Mouse (Mus musculus): ENCODE measurements around the gene Serp1.
A peak's percentile ranks its signal among the peaks of the same experiment; 100 is the strongest.

DNA sequence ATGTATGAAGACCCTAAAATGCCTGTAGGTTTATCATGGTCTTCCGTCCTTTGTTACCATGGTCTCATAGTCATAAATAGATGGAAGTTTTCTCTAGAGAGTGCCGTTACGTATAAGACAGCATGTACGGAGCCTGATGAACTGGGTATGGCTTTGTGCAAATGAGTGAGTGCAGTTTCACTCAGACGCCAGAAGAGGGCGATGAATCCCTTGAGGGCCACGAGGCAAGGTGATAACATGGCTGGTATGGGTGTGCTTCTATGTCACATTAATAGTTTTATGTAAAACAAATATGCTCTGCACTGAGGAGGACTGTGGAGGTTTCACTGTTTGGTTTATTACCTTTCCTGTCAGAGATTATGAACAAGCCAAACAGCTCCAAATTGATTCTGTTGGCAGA lies 39.8 kb downstream of the Serp1 start:
- TF ChIP-seq CTCF (conservative IDR thresholded peaks at IDR 0.05; ENCODE audit: low read length), result peak; percentile 80
- TF ChIP-seq NANOG (IDR thresholded peaks at IDR 0.05; ENCODE audit: borderline replicate concordance, low read length), result no peak
- TF ChIP-seq POU5F1 (IDR thresholded peaks at IDR 0.05; ENCODE audit: borderline replicate concordance, low read length), result no peak

Measured in E14TG2a.4 (cell line).